Comparison of ENCODE assay signal across 10 mouse cellular contexts in the genomic region with DNA sequence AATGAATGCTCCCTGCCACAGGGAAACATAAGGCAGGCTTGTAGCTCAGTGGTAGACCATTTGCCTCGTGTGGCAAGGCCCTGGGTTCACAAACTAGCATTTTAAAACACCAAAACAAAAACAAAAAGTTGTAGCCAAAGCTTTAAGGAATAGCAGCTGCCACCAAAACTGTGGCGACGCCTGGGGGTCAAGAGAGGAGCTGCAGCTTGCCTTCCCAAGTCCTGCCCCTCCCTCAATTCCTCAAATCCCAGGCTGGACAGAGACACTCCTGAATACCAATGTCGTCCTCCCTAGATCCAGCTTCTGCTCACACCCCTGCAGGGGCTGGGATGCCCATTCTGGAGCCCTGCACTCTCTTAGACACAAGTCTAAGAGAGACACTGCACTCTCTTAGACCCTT. TPM values are rescaled to one million over a fixed set of nuclear protein-coding genes. Genes with fewer than 3 reads are reported as not detected.
DNase-seq lines count a peak whose midpoint lies in the region; ATAC-seq and TF ChIP-seq lines count a peak whose summit lies in the region.
"Had no signal": no experiment of that assay in that cellular context is flagged by ENCODE, and none has a peak within 500 bp of the region (broad histone marks: within the 10 kb centered on the region; RNA-seq: fewer than 3 reads in every experiment).

No protein-coding gene starts in this region.

- H3K36me3 ChIP-seq in hindbrain, postnatal 0 days (ENCODE audit: insufficient read depth, low read length), result no peaks in the 10 kb centered on the region
- no peaks in the 10 kb centered on the region for H3K36me3 ChIP-seq in hindbrain, embryonic 12.5 days
- no peaks in the 10 kb centered on the region for H3K36me3 ChIP-seq in spleen, adult 2 months (ENCODE audit: control insufficient read depth, insufficient read depth, low read length)
- H3K36me3 ChIP-seq: limb, embryonic 12.5 days had no signal

- H3K4me1 ChIP-seq in hindbrain, postnatal 0 days (ENCODE audit: insufficient read depth, low read length), result peaks cover 4% of the 10 kb centered on the region; the same call in 1 of the 2 replicates
- peaks cover 19% of the 10 kb centered on the region for H3K4me1 ChIP-seq in hindbrain, embryonic 12.5 days
- no peaks in the 10 kb centered on the region for H3K4me1 ChIP-seq in spleen, adult 2 months (ENCODE audit: control insufficient read depth, insufficient read depth, insufficient read length)

- WGBS in hindbrain, postnatal 0 days, result 14% methylated on average over 4 of the region's 4 CpGs
- WGBS in hindbrain, embryonic 12.5 days, result 5% methylated on average over 4 of the region's 4 CpGs
- WGBS in spleen, adult 2 months, result 38% methylated on average over 4 of the region's 4 CpGs

- H3K27ac ChIP-seq in hindbrain, postnatal 0 days, result no peak overlapping the region
- no peak overlapping the region for H3K27ac ChIP-seq in hindbrain, embryonic 12.5 days
- H3K27ac ChIP-seq in spleen, adult 2 months (ENCODE audit: insufficient read depth, low read length), result no peak overlapping the region
- H3K27ac ChIP-seq: limb, embryonic 12.5 days had no signal

- no peak for ATAC-seq in hindbrain, postnatal 0 days
- no peak for ATAC-seq in hindbrain, embryonic 12.5 days (ENCODE audit: low FRiP score)

- H3K27me3 ChIP-seq in hindbrain, postnatal 0 days (ENCODE audit: insufficient read depth, low read length), result 0 out of 2 replicates have a peak, but pooled peaks cover 4% of the 10 kb centered on the region
- H3K27me3 ChIP-seq in hindbrain, embryonic 12.5 days, result peaks cover 3% of the 10 kb centered on the region; the same call in 1 of the 2 replicates
- H3K27me3 ChIP-seq in spleen, adult 2 months (ENCODE audit: control insufficient read depth, insufficient read depth, low read length), result no peaks in the 10 kb centered on the region
- H3K27me3 ChIP-seq: limb, embryonic 12.5 days had no signal

- H3K4me2 ChIP-seq in hindbrain, postnatal 0 days (ENCODE audit: low read depth, low read length), result no peak overlapping the region
- no peak overlapping the region for H3K4me2 ChIP-seq in hindbrain, embryonic 12.5 days (replicated peaks)
- H3K4me2 ChIP-seq: limb, embryonic 12.5 days had no signal

- no peak overlapping the region for H3K9ac ChIP-seq in hindbrain, postnatal 0 days (replicated peaks; ENCODE audit: low read length)
- H3K9ac ChIP-seq in hindbrain, embryonic 12.5 days, result no peak overlapping the region
- H3K9ac ChIP-seq: limb, embryonic 12.5 days had no signal

- peak; percentile 68 for TF ChIP-seq CTCF in hindbrain, postnatal 0 days (IDR thresholded peaks at IDR 0.05; ENCODE audit: low read depth)
- peak; percentile 10; the same call in 1 of the 2 replicates for TF ChIP-seq CTCF in spleen, adult 2 months (IDR thresholded peaks at IDR 0.05; ENCODE audit: extremely low read depth, insufficient read depth, insufficient read length, insufficient replicate concordance)

- no peak for TF ChIP-seq POLR2A in spleen, adult 2 months (IDR thresholded peaks at IDR 0.05; ENCODE audit: low read depth, low read length)

- peak; percentile 42 for DNase-seq in hindbrain, postnatal 0 days (ENCODE audit: low spot score)
- no peak for DNase-seq in spleen, adult 2 months (ENCODE audit: low read depth in 1 of 2, low spot score in 2 of 2)
- DNase-seq in spleen, adult 12 weeks (ENCODE audit: low spot score), result no peak
- DNase-seq in embryo, embryonic 11 days, result peak; percentile 53
- no peak for DNase-seq in frontal cortex, postnatal 25 days (ENCODE audit: low spot score in 2 of 2)
- no peak for DNase-seq in cerebellum, adult 8-10 months
- DNase-seq: gastrocnemius, postnatal 10 days had no signal

- H3K9me3 ChIP-seq in hindbrain, postnatal 0 days (ENCODE audit: low read length), result no peaks in the 10 kb centered on the region
- no peaks in the 10 kb centered on the region for H3K9me3 ChIP-seq in hindbrain, embryonic 12.5 days (replicated peaks)
- H3K9me3 ChIP-seq: limb, embryonic 12.5 days had no signal

- H3K4me3 ChIP-seq in hindbrain, postnatal 0 days (ENCODE audit: low read length), result no peak overlapping the region
- H3K4me3 ChIP-seq in hindbrain, embryonic 12.5 days, result no peak overlapping the region
- H3K4me3 ChIP-seq in spleen, adult 2 months (ENCODE audit: extremely low read depth, insufficient read depth, insufficient read length), result no peak overlapping the region
- H3K4me3 ChIP-seq: limb, embryonic 12.5 days had no signal

RNA-seq across cellular contexts. Expression of a gene that starts 25.9 kb away (rescaled TPM):
- total RNA-seq in hindbrain, postnatal 0 days (2014; rRNA removed), result 0.94 TPM in 1 of 2 replicates, not detected in the other
- polyA plus RNA-seq in hindbrain, postnatal 0 days (2015; fragmentation: Nextera tagmentation; extraction: Ambion mirVana), result 0.25 and 0.32 TPM in 2 replicates
- polyA plus RNA-seq in hindbrain, embryonic 12.5 days (2016; fragmentation: Nextera tagmentation; extraction: Ambion mirVana), result not detected in 2 replicates
- polyA plus RNA-seq in spleen, adult 2 months (2012; rRNA removed), result not detected in 2 replicates
- total RNA-seq: gastrocnemius, postnatal 10 days; heart, postnatal 14 days had no signal

Comparison
In these comparisons a context has a peak if more than half of its experiments do, and no peak if none do; other contexts are left out.
1. DNase-seq: peak in hindbrain, postnatal 0 days (single experiment) and embryo, embryonic 11 days (single experiment); none in spleen, adult 2 months (0 of 2), spleen, adult 12 weeks (single experiment), frontal cortex, postnatal 25 days (0 of 2) and cerebellum, adult 8-10 months (single experiment).